Comparison of ENCODE assay signal across 29 mouse cellular contexts in genomic region chr17:8296313-8296844, GRCm38 (mm10). TPM values are rescaled to one million over a fixed set of nuclear protein-coding genes. Genes with fewer than 3 reads are reported as not detected.
"Had no signal": no experiment of that assay in that cellular context is flagged by ENCODE, and none has a peak within 500 bp of the region (broad histone marks: within the 10 kb centered on the region; RNA-seq: fewer than 3 reads in every experiment).

No protein-coding gene starts in this region.

- H3K4me2 ChIP-seq: heart, embryonic 11.5 days; heart, embryonic 13.5 days; heart, embryonic 15.5 days; hindbrain, embryonic 14.5 days; intestine, embryonic 15.5 days; limb, embryonic 13.5 days; limb, embryonic 15.5 days; liver, embryonic 12.5 days had no signal

- H3K4me3 ChIP-seq: gastrocnemius, adult 2 months; heart, embryonic 13.5 days; heart, embryonic 15.5 days; intestine, embryonic 15.5 days; layer of hippocampus, adult 2 months; limb, embryonic 13.5 days; limb, embryonic 15.5 days; liver, embryonic 12.5 days had no signal

- H3K9ac ChIP-seq: heart, embryonic 13.5 days; heart, embryonic 15.5 days; hindbrain, embryonic 14.5 days; intestine, embryonic 15.5 days; limb, embryonic 13.5 days; limb, embryonic 15.5 days; liver, embryonic 12.5 days; liver, embryonic 14.5 days had no signal

- H3K4me1 ChIP-seq: heart, embryonic 13.5 days; heart, embryonic 15.5 days; intestine, embryonic 15.5 days; limb, embryonic 13.5 days; limb, embryonic 15.5 days; liver, embryonic 12.5 days had no signal

- H3K27me3 ChIP-seq: heart, embryonic 13.5 days; heart, embryonic 15.5 days; intestine, embryonic 15.5 days; limb, embryonic 13.5 days; limb, embryonic 15.5 days; liver, embryonic 12.5 days had no signal

- H3K9me3 ChIP-seq: heart, embryonic 13.5 days; heart, embryonic 15.5 days; intestine, embryonic 15.5 days; limb, embryonic 13.5 days; limb, embryonic 15.5 days; liver, embryonic 12.5 days had no signal

- DNase-seq: gastrocnemius, adult 2 months; gastrocnemius, postnatal 10 days; gastrocnemius, postnatal 25 days; heart, adult 18-20 months; heart, postnatal 14 days; heart, postnatal 36 days; kidney, adult 18-20 months; kidney, adult 8-10 months; kidney, postnatal 10 days; kidney, postnatal 25 days; kidney, postnatal 4 days; left cerebral cortex, postnatal 4 days had no signal

- ATAC-seq: hindbrain, embryonic 16.5 days; inflammation-experienced regulatory T-cells, adult 6 months; intestine, embryonic 15.5 days; intestine, postnatal 0 days; liver, embryonic 12.5 days had no signal

- H3K27ac ChIP-seq: gastrocnemius, adult 2 months; heart, embryonic 13.5 days; heart, embryonic 15.5 days; hindbrain, embryonic 14.5 days; intestine, embryonic 15.5 days; layer of hippocampus, adult 2 months; limb, embryonic 13.5 days; limb, embryonic 15.5 days; liver, embryonic 12.5 days; liver, embryonic 14.5 days had no signal

- H3K36me3 ChIP-seq: intestine, embryonic 15.5 days had no signal

RNA-seq across cellular contexts. Expression of gene Prr18, which starts 40.9 kb away (rescaled TPM):
- total RNA-seq: hematopoietic stem cell, adult 5-6 weeks had no signal
- polyA plus RNA-seq: heart, postnatal 0 days had no signal

RNA-seq across cellular contexts. Expression of gene T2, which starts 59.4 kb away (rescaled TPM):
- total RNA-seq: gastrocnemius, adult 2 months; gastrocnemius, postnatal 10 days; gastrocnemius, postnatal 25 days; gastrocnemius, postnatal 4 days; hematopoietic stem cell, adult 5-6 weeks; liver, adult 2 months had no signal
- polyA plus RNA-seq: liver, adult 2 months had no signal
